Mouse (Mus musculus): Measurements from ENCODE around the gene H2-Q4. TPM values are rescaled to one million over a fixed set of nuclear protein-coding genes. Genes with fewer than 3 reads are reported as not detected.
"Not testable (repeated sequence)": the region's sequence is repeated elsewhere in the genome, so short reads cannot be mapped to it uniquely, and the experiment has no call there.

H2-Q4 gene
- polyA plus RNA-seq, 1 experiment from 2014 or later = 6.0 TPM

DNA sequence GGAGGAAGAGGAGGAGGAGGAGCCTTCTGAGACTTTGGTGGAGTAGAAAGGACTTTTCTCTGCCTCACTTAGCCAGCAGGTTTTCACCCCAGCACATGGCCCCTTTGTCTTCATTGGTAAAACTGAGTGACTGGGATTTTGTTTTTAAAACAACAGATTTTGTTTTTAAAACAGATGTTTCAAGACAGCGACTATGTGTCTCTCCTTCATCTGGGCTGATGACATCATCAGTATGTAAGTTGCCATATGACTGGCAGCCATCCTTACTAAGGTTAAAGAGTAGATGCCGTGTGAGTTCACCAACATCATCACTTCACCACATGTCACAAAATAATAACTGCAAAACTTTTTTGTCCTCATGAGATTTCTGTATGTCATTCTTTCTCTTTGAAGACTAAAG is 25.3 kb upstream of the H2-Q4 start:
- 73% methylated on average over 2 of the region's 2 CpGs for WGBS
- TF ChIP-seq CTCF (IDR thresholded peaks at IDR 0.05; ENCODE audit: low read depth) = no peak
- no peaks in the 10 kb centered on the region for H3K9me3 ChIP-seq (ENCODE audit: low read depth, low read length)
- no peaks in the 10 kb centered on the region for H3K4me1 ChIP-seq (ENCODE audit: insufficient read depth)
- no peak overlapping the region for H3K4me2 ChIP-seq
- H3K9ac ChIP-seq = no peak overlapping the region
- no peak overlapping the region for H3K27ac ChIP-seq (ENCODE audit: low read depth)
- DNase-seq (no peak), ATAC-seq (ENCODE audit: insufficient read depth) (no peak)
- H3K36me3 ChIP-seq (ENCODE audit: insufficient read depth) = no peaks in the 10 kb centered on the region
- peaks cover 2% of the 10 kb centered on the region; the same call in 1 of the 2 replicates for H3K27me3 ChIP-seq (ENCODE audit: insufficient read depth, low read length)
- no peak overlapping the region for H3K4me3 ChIP-seq (ENCODE audit: low read depth, low read length)

DNA sequence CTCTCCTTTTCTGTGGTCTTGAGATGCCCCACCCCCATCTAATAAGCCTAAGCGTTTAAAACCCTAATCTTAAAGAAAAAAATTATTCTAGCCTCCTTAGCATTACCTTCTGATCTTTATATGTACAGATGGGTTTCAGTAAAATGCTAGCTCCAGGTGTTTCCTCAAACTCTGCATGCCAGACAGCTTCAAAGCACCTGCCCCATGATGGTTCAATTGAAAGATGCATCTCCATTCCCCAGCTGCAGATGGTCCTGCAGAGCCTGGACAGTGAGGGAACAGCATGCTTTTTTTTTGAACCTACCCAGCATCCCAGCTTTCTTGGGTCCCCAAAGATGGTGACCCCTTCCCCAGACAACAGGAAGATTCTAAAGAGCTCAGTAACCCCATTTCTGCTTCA is 22.3 kb upstream of the H2-Q4 start:
- H3K27me3 ChIP-seq (ENCODE audit: insufficient read depth, low read length) = peaks cover 9% of the 10 kb centered on the region; the same call in 1 of the 2 replicates
- H3K4me3 ChIP-seq (ENCODE audit: low read depth, low read length) = no peak overlapping the region
- H3K4me2 ChIP-seq = no peak overlapping the region
- no peaks in the 10 kb centered on the region for H3K9me3 ChIP-seq (ENCODE audit: low read depth, low read length)
- DNase-seq = no peak
- no peak overlapping the region for H3K9ac ChIP-seq
- no peaks in the 10 kb centered on the region for H3K4me1 ChIP-seq (ENCODE audit: insufficient read depth)
- no peak for ATAC-seq (ENCODE audit: insufficient read depth)
- 26% methylated on average over 1 of the region's 1 CpGs for WGBS
- no peak overlapping the region for H3K27ac ChIP-seq (ENCODE audit: low read depth)
- no peak for TF ChIP-seq CTCF (IDR thresholded peaks at IDR 0.05; ENCODE audit: low read depth)
- H3K36me3 ChIP-seq (ENCODE audit: insufficient read depth) = no peaks in the 10 kb centered on the region

DNA sequence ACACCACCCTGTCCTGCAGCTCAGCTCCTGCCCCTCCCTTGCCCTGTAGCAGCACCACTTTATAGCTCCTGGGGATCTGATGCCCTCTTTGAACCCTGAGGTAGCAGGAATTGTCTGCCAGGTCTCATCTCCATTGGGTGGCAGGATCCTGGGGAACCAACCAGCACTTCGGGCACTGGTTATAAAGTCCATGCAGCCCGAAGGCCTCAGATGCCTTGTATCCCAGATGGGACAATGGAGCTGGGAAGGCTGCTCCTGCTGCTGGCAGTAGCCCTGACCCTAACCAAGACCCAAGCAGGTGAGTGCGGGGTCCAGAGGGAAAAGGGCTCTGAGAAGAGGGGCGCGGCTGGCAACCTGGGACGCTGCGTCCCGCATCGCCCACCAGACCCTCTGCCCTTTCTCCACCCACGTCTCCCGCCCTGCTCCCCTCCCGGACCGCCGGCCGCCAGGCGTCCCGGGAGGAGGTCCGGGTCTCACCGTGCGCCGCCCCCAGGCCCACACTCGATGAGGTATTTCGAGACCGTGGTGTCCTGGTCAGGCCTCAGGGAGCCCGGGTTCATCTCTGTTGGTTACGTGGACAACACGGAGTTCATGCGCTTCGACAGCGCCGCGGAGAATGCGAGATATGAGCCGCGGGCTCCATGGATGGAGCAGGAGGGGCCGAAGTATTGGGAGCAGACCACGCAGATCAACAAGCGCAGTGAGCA is 20.5 kb upstream of the H2-Q4 start:
- Histone ChIP-seq H3K9ac (peak overlapping the region; percentile 36), H3K36me3 (ENCODE audit: insufficient read depth) (no peaks in the 10 kb centered on the region), H3K4me1 (ENCODE audit: insufficient read depth) (no peaks in the 10 kb centered on the region), H3K9me3 (ENCODE audit: low read depth, low read length) (no peaks in the 10 kb centered on the region), H3K27me3 (ENCODE audit: insufficient read depth, low read length) (peaks cover 9% of the 10 kb centered on the region; the same call in 1 of the 2 replicates), H3K27ac (ENCODE audit: low read depth) (no peak overlapping the region), H3K4me2 (peak overlapping the region; percentile 68), H3K4me3 (ENCODE audit: low read depth, low read length) (peak overlapping the region; percentile 36)
- no peak for TF ChIP-seq CTCF (IDR thresholded peaks at IDR 0.05; ENCODE audit: low read depth)
- ATAC-seq (ENCODE audit: insufficient read depth) (no peak), DNase-seq (peak; percentile 8)
- WGBS = 11% methylated on average over 38 of the region's 38 CpGs

DNA sequence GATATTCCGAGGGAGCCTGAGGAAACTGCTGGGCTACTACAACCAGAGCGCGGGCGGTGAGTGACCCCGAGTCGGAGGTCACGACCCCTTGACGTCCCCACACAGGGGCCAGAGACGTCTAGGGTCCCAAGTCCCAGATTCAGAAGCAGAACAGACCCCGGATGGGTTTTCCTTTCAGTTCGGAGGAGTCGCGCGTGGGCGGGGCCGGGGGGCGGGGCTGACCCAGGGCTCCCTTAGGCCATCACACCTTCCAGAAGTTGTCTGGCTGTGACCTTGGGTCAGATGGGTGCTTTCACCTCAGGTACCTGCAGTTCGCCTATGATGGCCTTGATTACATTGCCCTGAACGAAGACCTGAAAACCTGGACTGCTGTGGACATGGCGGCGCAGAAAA is 20.0 kb upstream of the H2-Q4 start:
- peaks cover 9% of the 10 kb centered on the region; the same call in 1 of the 2 replicates for H3K27me3 ChIP-seq (ENCODE audit: insufficient read depth, low read length)
- no peak for ATAC-seq (ENCODE audit: insufficient read depth)
- H3K9ac ChIP-seq = peak overlapping the region; percentile 36
- peak overlapping the region; percentile 36 for H3K4me3 ChIP-seq (ENCODE audit: low read depth, low read length)
- no peaks in the 10 kb centered on the region for H3K36me3 ChIP-seq (ENCODE audit: insufficient read depth)
- H3K4me2 ChIP-seq = peak overlapping the region; percentile 68
- TF ChIP-seq CTCF (IDR thresholded peaks at IDR 0.05; ENCODE audit: low read depth) = no peak
- no peaks in the 10 kb centered on the region for H3K9me3 ChIP-seq (ENCODE audit: low read depth, low read length)
- H3K27ac ChIP-seq (ENCODE audit: low read depth) = no peak overlapping the region
- no peaks in the 10 kb centered on the region for H3K4me1 ChIP-seq (ENCODE audit: insufficient read depth)
- 23% methylated on average over 21 of the region's 21 CpGs for WGBS
- DNase-seq = peak; percentile 2

DNA sequence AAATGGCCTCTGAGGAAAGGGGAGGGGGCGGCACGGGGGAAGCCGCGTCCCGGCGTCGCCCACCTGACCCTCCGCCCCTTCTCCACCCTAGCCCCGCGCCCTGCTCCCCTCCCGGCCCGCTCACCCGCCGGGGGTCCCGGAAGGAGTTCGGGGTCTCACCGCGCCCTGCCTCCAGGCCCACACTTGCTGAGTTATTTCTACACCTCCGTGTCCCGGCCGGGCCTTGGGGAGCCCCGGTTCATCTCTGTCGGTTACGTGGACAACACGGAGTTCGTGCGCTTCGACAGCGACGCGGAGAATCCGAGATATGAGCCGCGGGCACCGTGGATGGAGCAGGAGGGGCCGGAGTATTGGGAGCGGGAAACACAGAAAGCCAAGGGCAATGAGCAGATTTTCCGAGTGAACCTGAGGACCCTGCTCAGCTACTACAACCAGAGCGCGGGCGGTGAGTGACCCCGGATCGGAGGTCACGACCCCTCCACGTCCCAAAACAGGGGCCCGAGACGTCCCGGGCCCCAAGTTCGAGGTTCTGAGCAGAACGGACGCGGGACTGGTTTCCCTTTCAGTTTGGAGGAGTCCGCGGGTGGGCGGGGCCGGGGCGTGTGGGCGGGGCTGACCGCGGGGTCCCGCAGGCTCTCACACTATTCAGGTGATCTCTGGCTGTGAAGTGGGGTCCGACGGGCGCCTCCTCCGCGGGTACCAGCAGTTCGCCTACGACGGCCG is 473 bp downstream of the H2-Q4 start:
- Histone ChIP-seq H3K4me1 (ENCODE audit: insufficient read depth) (no peaks in the 10 kb centered on the region), H3K4me3 (ENCODE audit: low read depth, low read length) (peak overlapping the region; percentile 61), H3K4me2 (peak overlapping the region; percentile 92), H3K27me3 (ENCODE audit: insufficient read depth, low read length) (peaks cover 9% of the 10 kb centered on the region), H3K9ac (peak overlapping the region; percentile 59), H3K36me3 (ENCODE audit: insufficient read depth) (no peaks in the 10 kb centered on the region), H3K27ac (ENCODE audit: low read depth) (no peak overlapping the region), H3K9me3 (ENCODE audit: low read depth, low read length) (no peaks in the 10 kb centered on the region)
- 1% methylated on average over 62 of the region's 70 CpGs for WGBS
- ATAC-seq (ENCODE audit: insufficient read depth) = peak; percentile 66
- peak; percentile 32 for DNase-seq
- no peak for TF ChIP-seq CTCF (IDR thresholded peaks at IDR 0.05; ENCODE audit: low read depth)

DNA sequence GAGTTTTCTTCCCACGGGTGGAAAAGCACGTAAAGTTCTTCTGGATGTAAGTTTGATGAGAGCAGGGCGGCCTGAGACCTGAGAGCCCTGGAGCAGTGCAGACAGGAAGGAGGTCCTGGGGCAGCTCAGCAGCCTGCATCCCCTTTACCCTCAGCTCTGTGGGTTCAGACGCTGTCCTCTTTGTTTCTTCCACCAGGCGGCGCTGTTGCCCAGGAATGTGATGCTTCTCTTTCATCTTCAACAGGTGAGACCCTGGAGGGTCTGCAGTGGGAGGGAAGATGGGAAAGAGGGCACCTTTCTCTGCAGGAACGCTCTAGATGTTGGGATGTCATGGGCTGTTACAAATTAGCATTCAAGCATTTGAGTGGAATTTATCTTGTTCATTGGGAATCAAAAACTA is 10.4 kb downstream of the H2-Q4 start:
- WGBS = 7% methylated on average over 7 of the region's 7 CpGs
- H3K9ac ChIP-seq; H3K4me3 ChIP-seq (ENCODE audit: low read depth, low read length); H3K36me3 ChIP-seq (ENCODE audit: insufficient read depth); ATAC-seq (ENCODE audit: insufficient read depth); H3K27me3 ChIP-seq (ENCODE audit: insufficient read depth, low read length); H3K9me3 ChIP-seq (ENCODE audit: low read depth, low read length); H3K4me1 ChIP-seq (ENCODE audit: insufficient read depth); H3K4me2 ChIP-seq; H3K27ac ChIP-seq (ENCODE audit: low read depth): not testable (repeated sequence)
- peak; percentile 61 for TF ChIP-seq CTCF (IDR thresholded peaks at IDR 0.05; ENCODE audit: low read depth)
- peak; percentile 60 for DNase-seq

DNA sequence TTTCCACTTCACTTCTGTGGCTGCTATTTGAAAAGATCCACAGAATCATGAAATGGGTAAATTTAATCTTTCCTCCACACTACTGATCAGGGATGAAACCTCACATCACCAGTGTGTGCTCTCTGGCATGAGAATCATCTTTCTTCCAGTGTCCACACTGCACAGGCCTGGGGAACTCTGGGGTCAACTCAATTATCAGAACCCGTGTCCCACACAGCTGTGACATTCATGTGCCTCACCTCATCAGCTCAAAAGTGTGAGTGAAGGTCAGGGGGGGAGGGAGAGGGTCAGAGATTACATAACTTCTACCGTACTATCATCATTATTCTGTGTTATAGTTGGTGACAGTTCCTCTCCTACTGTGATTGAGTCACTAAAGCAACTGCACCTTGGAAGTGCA is 13.3 kb downstream of the H2-Q4 start:
- H3K4me2 ChIP-seq; H3K4me1 ChIP-seq (ENCODE audit: insufficient read depth); H3K4me3 ChIP-seq (ENCODE audit: low read depth, low read length); DNase-seq; ATAC-seq (ENCODE audit: insufficient read depth); H3K27ac ChIP-seq (ENCODE audit: low read depth); H3K9me3 ChIP-seq (ENCODE audit: low read depth, low read length); H3K27me3 ChIP-seq (ENCODE audit: insufficient read depth, low read length); H3K36me3 ChIP-seq (ENCODE audit: insufficient read depth); H3K9ac ChIP-seq: not testable (repeated sequence)
- 41% methylated on average over 2 of the region's 2 CpGs for WGBS

DNA sequence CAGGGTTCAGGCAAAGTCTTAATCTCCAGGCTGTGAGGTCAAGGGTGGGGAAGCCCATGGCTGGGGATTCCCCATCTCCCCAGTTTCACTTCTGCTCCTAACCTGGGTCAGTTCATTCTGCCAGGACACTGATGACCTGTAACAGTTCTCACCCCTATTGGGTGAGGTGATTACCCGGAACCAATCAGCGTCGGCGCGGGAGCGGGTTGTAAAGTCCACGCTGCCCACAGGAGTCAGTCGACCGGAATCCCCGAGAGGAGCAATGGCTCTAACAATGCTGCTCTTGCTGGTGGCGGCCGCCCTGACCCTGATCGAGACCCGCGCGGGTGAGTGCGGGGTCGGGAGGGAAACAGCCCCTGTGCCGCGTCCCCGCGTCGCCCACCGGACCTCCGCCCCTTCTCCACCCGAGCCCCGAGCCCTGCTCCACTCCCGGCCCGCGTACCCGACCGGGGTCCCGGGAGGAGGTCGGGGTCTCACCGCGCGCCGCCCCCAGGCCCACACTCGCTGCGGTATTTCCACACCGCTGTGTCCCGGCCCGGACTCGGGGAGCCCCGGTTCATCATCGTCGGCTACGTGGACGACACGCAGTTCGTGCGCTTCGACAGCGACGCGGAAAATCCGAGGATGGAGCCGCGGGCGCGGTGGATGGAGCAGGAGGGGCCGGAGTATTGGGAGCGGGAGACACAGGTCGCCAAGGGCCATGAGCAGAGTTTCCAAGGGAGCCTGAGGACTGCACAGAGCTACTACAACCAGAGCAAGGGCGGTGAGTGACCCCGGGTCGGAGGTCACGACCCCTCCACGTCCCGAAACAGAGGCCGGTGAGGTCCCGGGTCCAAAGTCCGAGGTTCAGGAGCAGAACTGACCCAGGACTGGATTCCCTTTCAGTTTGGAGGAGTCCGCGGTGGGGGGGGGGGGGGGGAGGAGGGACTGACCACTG is 14.7 kb downstream of the H2-Q4 start:
- peak overlapping the region; percentile 20; the same call in 1 of the 2 replicates for H3K4me3 ChIP-seq (ENCODE audit: low read depth, low read length)
- H3K4me1 ChIP-seq (ENCODE audit: insufficient read depth); DNase-seq; H3K9me3 ChIP-seq (ENCODE audit: low read depth, low read length); H3K27me3 ChIP-seq (ENCODE audit: insufficient read depth, low read length); H3K36me3 ChIP-seq (ENCODE audit: insufficient read depth); H3K9ac ChIP-seq; H3K27ac ChIP-seq (ENCODE audit: low read depth): not testable (repeated sequence)
- H3K4me2 ChIP-seq = peak overlapping the region; percentile 48
- 2% methylated on average over 55 of the region's 75 CpGs for WGBS
- ATAC-seq (ENCODE audit: insufficient read depth) = peak; percentile 80; the same call in 1 of the 2 replicates

DNA sequence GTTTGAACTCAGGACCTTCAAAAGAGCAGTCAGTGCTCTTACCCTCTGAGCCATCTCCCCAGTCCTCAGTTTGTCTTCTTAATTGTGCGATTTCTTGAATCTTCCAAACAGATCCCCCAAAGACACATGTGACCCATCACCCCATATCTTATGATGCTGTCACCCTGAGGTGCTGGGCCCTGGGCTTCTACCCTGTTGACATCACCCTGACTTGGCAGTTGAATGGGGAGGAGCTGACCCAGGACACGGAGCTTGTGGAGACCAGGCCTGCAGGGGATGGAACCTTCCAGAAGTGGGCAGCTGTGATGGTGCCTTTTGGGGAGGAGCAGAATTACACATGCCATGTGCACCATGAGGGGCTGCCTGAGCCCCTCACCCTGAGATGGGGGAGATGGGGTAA is 17.5 kb downstream of the H2-Q4 start:
- ATAC-seq (ENCODE audit: insufficient read depth); H3K4me1 ChIP-seq (ENCODE audit: insufficient read depth); H3K4me3 ChIP-seq (ENCODE audit: low read depth, low read length); H3K27me3 ChIP-seq (ENCODE audit: insufficient read depth, low read length); DNase-seq; H3K4me2 ChIP-seq; H3K9me3 ChIP-seq (ENCODE audit: low read depth, low read length); H3K36me3 ChIP-seq (ENCODE audit: insufficient read depth); H3K27ac ChIP-seq (ENCODE audit: low read depth); H3K9ac ChIP-seq: not testable (repeated sequence)
- WGBS = 68% methylated on average over 2 of the region's 2 CpGs

Measured in lung, embryonic 14.5 days (tissue).